Mouse (Mus musculus): ENCODE data around the gene Mr1.

Mr1 gene

GRCm38 (mm10) chr1:155138795-155139194 is 7.8 kb downstream of the Mr1 start:
- in situ Hi-C loops (cut with MboI, MseI), result loop anchor here in 1 of 2 experiments (5.0 kb wide), 1 partner anchor 36 kb away; no protein-coding TSS in a partner anchor

- in situ Hi-C loops (cut with MboI, MseI), result loop anchor here in 1 of 2 experiments (5.0 kb wide), 1 partner anchor 33 kb away; no protein-coding TSS in a partner anchor
Measured at GRCm38 (mm10) chr1:155134866-155135265, 11.7 kb downstream of the Mr1 start.

GRCm38 (mm10) chr1:155127429-155127934 is 19.1 kb downstream of the Mr1 start:
- in situ Hi-C loops (cut with MboI, MseI), result no loop called here

GRCm38 (mm10) chr1:155126716-155127115 is 19.9 kb downstream of the Mr1 start:
- in situ Hi-C loops (cut with MboI, MseI), result no loop called here

GRCm38 (mm10) chr1:155124397-155124796 is 22.2 kb downstream of the Mr1 start:
- in situ Hi-C loops (cut with MboI, MseI), result loop anchor here in 1 of 2 experiments (5.0 kb wide), 1 partner anchor 342 kb away; no protein-coding TSS in a partner anchor

GRCm38 (mm10) chr1:155121977-155122939 is 24.4 kb downstream of the Mr1 start:
- in situ Hi-C loops (cut with MboI, MseI), result loop anchor here in 1 of 2 experiments (5.0 kb wide), 1 partner anchor 340 kb away; no protein-coding TSS in a partner anchor

GRCm38 (mm10) chr1:155119719-155120118 is 26.9 kb downstream of the Mr1 start:
- in situ Hi-C loops (cut with MboI, MseI), result loop anchor here in 1 of 2 experiments (5.0 kb wide), 1 partner anchor 337 kb away; no protein-coding TSS in a partner anchor

GRCm38 (mm10) chr1:155113946-155114345 is 32.7 kb downstream of the Mr1 start:
- in situ Hi-C loops (cut with MboI, MseI), result no loop called here

GRCm38 (mm10) chr1:155112875-155113274 is 33.7 kb downstream of the Mr1 start:
- in situ Hi-C loops (cut with MboI, MseI), result no loop called here

GRCm38 (mm10) chr1:155112118-155112517 is 34.5 kb downstream of the Mr1 start:
- in situ Hi-C loops (cut with MboI, MseI), result no loop called here

- in situ Hi-C loops (cut with MboI, MseI), result no loop called here
Measured at GRCm38 (mm10) chr1:155111491-155111890, 35.1 kb downstream of the Mr1 start.

- in situ Hi-C loops (cut with MboI, MseI), result no loop called here
Measured at GRCm38 (mm10) chr1:155109387-155110350, 36.9 kb downstream of the Mr1 start.

- in situ Hi-C loops (cut with MboI, MseI), result no loop called here
Measured at GRCm38 (mm10) chr1:155108412-155108811, 38.2 kb downstream of the Mr1 start.

GRCm38 (mm10) chr1:155107843-155108242 is 38.8 kb downstream of the Mr1 start:
- in situ Hi-C loops (cut with MboI, MseI), result no loop called here

GRCm38 (mm10) chr1:155106310-155106709 is 40.3 kb downstream of the Mr1 start:
- in situ Hi-C loops (cut with MboI, MseI), result no loop called here

GRCm38 (mm10) chr1:155103991-155104390 is 42.6 kb downstream of the Mr1 start:
- in situ Hi-C loops (cut with MboI, MseI), result loop anchor here (5.0 kb wide), 2 partner anchors 33 to 53 kb away; partner anchors contain the start of gene Stx6 (in 1 of the 2)

GRCm38 (mm10) chr1:155102631-155103030 is 44.0 kb downstream of the Mr1 start:
- in situ Hi-C loops (cut with MboI, MseI), result loop anchor here (5.0 kb wide), 2 partner anchors 35 to 55 kb away; partner anchors contain the start of gene Stx6 (in 1 of the 2)

- in situ Hi-C loops (cut with MboI, MseI), result loop anchor here in 1 of 2 experiments (5.0 kb wide), 2 partner anchors 47 to 118 kb away; no protein-coding TSS in a partner anchor
Measured at GRCm38 (mm10) chr1:155099280-155099848, 47.2 kb downstream of the Mr1 start, which contains the start of gene Ier5. Gene Ier5 (minus strand): TSS chr1:155099636.

GRCm38 (mm10) chr1:155098486-155099279 is 47.9 kb downstream of the Mr1 start:
- in situ Hi-C loops (cut with MboI, MseI), result loop anchor here in 1 of 2 experiments (5.0 kb wide), 2 partner anchors 46 to 119 kb away; no protein-coding TSS in a partner anchor

Data from T-helper 17 cell (primary cell).